Mouse (Mus musculus): ENCODE measurements around the gene Prkd2.

Gene Prkd2

GRCm38 (mm10) chr7:16826571-16826970, 16.1 kb upstream of the Prkd2 start:
- DNase-seq (ENCODE audit: low spot score in 2 of 2) = no peak

GRCm38 (mm10) chr7:16827274-16827673, 15.4 kb upstream of the Prkd2 start:
- DNase-seq (ENCODE audit: low spot score in 2 of 2) = no peak

GRCm38 (mm10) chr7:16830449-16830848, 12.3 kb upstream of the Prkd2 start:
- DNase-seq (ENCODE audit: low spot score in 2 of 2) = no peak

GRCm38 (mm10) chr7:16837916-16838803, 4.5 kb upstream of the Prkd2 start:
- DNase-seq (ENCODE audit: low spot score in 2 of 2) = no peak

- no peak for DNase-seq (ENCODE audit: low spot score in 2 of 2)
These were observed 3.8 kb upstream of the Prkd2 start for GRCm38 (mm10) chr7:16838804-16839426.

- no peak for DNase-seq (ENCODE audit: low spot score in 2 of 2)
These were observed 3.1 kb upstream of the Prkd2 start for GRCm38 (mm10) chr7:16839427-16840108.

- no peak for DNase-seq (ENCODE audit: low spot score in 2 of 2)
These were observed 2.6 kb upstream of the Prkd2 start for GRCm38 (mm10) chr7:16840109-16840491.

- no peak for DNase-seq (ENCODE audit: low spot score in 2 of 2)
These were observed 1.6 kb upstream of the Prkd2 start for GRCm38 (mm10) chr7:16841078-16841477.

- no peak for DNase-seq (ENCODE audit: low spot score in 2 of 2)
These were observed 841 bp upstream of the Prkd2 start for GRCm38 (mm10) chr7:16841561-16842560.

- DNase-seq (ENCODE audit: low spot score in 2 of 2) = no peak
These were observed 904 bp downstream of the Prkd2 start for GRCm38 (mm10) chr7:16843441-16844171.

- no peak for DNase-seq (ENCODE audit: low spot score in 2 of 2)
These were observed 2.0 kb downstream of the Prkd2 start for GRCm38 (mm10) chr7:16844696-16845071.

GRCm38 (mm10) chr7:16845072-16845819, 2.5 kb downstream of the Prkd2 start:
- no peak for DNase-seq (ENCODE audit: low spot score in 2 of 2)

- no peak for DNase-seq (ENCODE audit: low spot score in 2 of 2)
These were observed 3.1 kb downstream of the Prkd2 start for GRCm38 (mm10) chr7:16845820-16846167.

GRCm38 (mm10) chr7:16846775-16847174, 4.1 kb downstream of the Prkd2 start:
- DNase-seq (ENCODE audit: low spot score in 2 of 2) = no peak

- no peak for DNase-seq (ENCODE audit: low spot score in 2 of 2)
These were observed 4.8 kb downstream of the Prkd2 start for GRCm38 (mm10) chr7:16847507-16847906.

GRCm38 (mm10) chr7:16848579-16848978, 5.9 kb downstream of the Prkd2 start:
- peak; percentile 64 to 77 for DNase-seq (ENCODE audit: low spot score in 2 of 2)

- no peak for DNase-seq (ENCODE audit: low spot score in 2 of 2)
These were observed 8.9 kb downstream of the Prkd2 start for GRCm38 (mm10) chr7:16851636-16852035.

- no peak for DNase-seq (ENCODE audit: low spot score in 2 of 2)
These were observed 10.7 kb downstream of the Prkd2 start for GRCm38 (mm10) chr7:16853302-16853831.

GRCm38 (mm10) chr7:16858336-16858735, 15.6 kb downstream of the Prkd2 start:
- no peak for DNase-seq (ENCODE audit: low spot score in 2 of 2)
